19 mouse cellular contexts compared by ENCODE assay signal in the genomic region with DNA sequence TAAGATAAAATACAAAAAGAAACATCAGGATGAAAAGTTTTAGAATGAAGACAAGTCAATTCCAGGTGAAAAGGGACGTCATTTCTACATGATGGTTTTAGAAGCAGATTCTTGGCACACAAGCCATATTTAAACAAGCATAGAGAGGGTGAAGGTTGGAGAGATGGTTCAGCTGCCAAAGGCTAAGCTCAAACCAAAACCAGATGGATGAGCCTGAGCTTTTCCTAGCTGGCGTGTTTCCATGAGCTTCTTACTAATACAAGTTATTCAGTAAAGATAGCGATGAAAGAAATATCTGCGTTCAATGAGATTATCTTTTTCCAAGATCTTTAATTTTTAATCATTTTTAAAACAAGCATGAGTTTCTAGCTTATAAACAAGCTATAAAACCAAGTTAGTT.
DNase-seq lines count a peak whose midpoint lies in the region; ATAC-seq lines count a peak whose summit lies in the region.
"Had no signal": no experiment of that assay in that cellular context is flagged by ENCODE, and none has a peak within 500 bp of the region (broad histone marks: within the 10 kb centered on the region; RNA-seq: fewer than 3 reads in every experiment).

No protein-coding gene starts in this region.

- ATAC-seq in cerebellum, adult (ENCODE audit: insufficient number of reproducible peaks, low FRiP score, low TSS enrichment): no peak; the same call in 1 of the 2 replicates
- ATAC-seq in megakaryocyte-erythroid progenitor cell, adult 5-6 weeks (replicated peaks; ENCODE audit: low FRiP score, low TSS enrichment, poor library complexity, severe bottlenecking): no peak
- ATAC-seq: CD4-positive, CD25-positive, alpha-beta regulatory T cell, adult 4 months; midbrain, embryonic 16.5 days had no signal

- DNase-seq in cerebellum, adult 11 months: peak; percentile 35
- peak; percentile 44 for DNase-seq in 3T3-L1 (ENCODE audit: low read depth, low spot score)
- peak; percentile 56 for DNase-seq in cerebellum, adult 8-10 months
- DNase-seq in cerebellum, postnatal 36 days: peak; percentile 38 to 53
- DNase-seq in layer of hippocampus, adult 9-11 months: no peak
- no peak for DNase-seq in left cerebral cortex, postnatal 4 days
- DNase-seq: adrenal gland, postnatal 14 days; gastrocnemius, adult 2 months; heart, postnatal 36 days; kidney, adult 11 months; kidney, postnatal 4 days; lung, postnatal 36 days; retina, postnatal 1 day; right cerebral cortex, postnatal 25 days; thymus, postnatal 14 days had no signal

- intact Hi-C loops in left cerebral cortex, postnatal 4 days (cut with DNase I): no loop called here

Comparison
In these comparisons a context has a peak if more than half of its experiments do, and no peak if none do; other contexts are left out.
1. DNase-seq: peak in cerebellum, adult 11 months (single experiment), 3T3-L1 (single experiment), cerebellum, adult 8-10 months (single experiment) and cerebellum, postnatal 36 days (2 of 2); none in layer of hippocampus, adult 9-11 months (single experiment) and left cerebral cortex, postnatal 4 days (single experiment).